9 mouse cellular contexts compared by ENCODE assay signal in the genomic region with DNA sequence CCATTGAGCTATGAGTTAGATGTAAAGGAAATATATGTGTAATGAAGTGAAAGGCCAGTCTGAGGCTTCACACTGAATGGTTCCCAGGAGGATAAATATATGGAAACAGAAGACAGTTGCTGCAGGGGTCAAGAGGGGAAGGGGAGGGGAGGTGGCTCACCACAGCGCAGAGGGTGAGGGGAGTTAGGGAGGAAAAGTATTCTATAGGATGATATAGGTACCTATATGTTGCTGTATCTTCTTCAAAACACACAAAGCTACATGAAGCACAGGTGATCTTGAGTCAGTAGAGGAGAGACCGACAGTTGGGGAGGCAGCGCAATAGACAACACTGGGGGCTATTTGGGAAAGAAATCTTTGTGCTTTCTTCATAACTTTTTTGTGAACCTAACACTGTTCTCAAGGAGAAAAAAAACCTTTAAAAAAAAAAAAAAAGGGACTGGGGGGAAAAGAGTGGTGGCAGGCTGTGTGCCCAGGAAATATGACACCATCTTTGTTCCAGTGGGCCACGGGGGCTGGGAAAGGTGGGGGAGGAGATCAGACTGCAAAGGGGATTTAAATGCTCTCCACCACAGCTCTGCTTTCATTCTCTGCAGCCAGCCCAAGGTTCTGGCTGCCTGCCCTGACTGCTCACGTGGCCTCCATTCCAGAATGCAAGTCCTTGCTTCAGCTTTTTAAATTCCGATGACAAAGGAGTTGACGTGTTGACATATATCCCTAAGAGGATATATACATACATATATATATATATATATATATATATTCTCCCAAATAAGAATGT.
DNase-seq lines count a peak whose midpoint lies in the region; ATAC-seq and TF ChIP-seq lines count a peak whose summit lies in the region.
"Had no signal": no experiment of that assay in that cellular context is flagged by ENCODE, and none has a peak within 500 bp of the region (broad histone marks: within the 10 kb centered on the region; RNA-seq: fewer than 3 reads in every experiment).

No protein-coding gene starts in this region.

- intact Hi-C loops in gastrocnemius, adult 2 months (cut with DNase I): no loop called here
- intact Hi-C loops in gastrocnemius, postnatal 36 days (cut with DNase I): no loop called here

- ATAC-seq in lung, embryonic 16.5 days (ENCODE audit: low read depth): peak; percentile 93

- no peaks in the 10 kb centered on the region for H3K9me3 ChIP-seq in heart, embryonic 10.5 days
- H3K9me3 ChIP-seq in lung, embryonic 16.5 days (ENCODE audit: control insufficient read depth, low read length): no peaks in the 10 kb centered on the region

- no peaks in the 10 kb centered on the region for H3K27me3 ChIP-seq in heart, embryonic 10.5 days (ENCODE audit: insufficient read depth, poor library complexity, severe bottlenecking)
- H3K27me3 ChIP-seq in lung, embryonic 16.5 days (ENCODE audit: control insufficient read depth, insufficient read depth, low read depth, low read length): no peaks in the 10 kb centered on the region

- TF ChIP-seq CTCF in gastrocnemius, adult 2 months (IDR thresholded peaks at IDR 0.05): no peak

- peak overlapping the region; percentile 15; the same call in 1 of the 2 replicates for H3K4me2 ChIP-seq in lung, embryonic 16.5 days (ENCODE audit: low read depth, low read length)

- no peak overlapping the region for H3K27ac ChIP-seq in gastrocnemius, adult 2 months
- H3K27ac ChIP-seq in heart, embryonic 10.5 days: peak overlapping the region; percentile 59
- peak overlapping the region; percentile 12; the same call in 1 of the 2 replicates for H3K27ac ChIP-seq in lung, embryonic 16.5 days (ENCODE audit: low read length)
- H3K27ac ChIP-seq: liver, embryonic 14.5 days had no signal

- peaks cover 26% of the 10 kb centered on the region for H3K4me1 ChIP-seq in heart, embryonic 10.5 days
- peaks cover 9% of the 10 kb centered on the region for H3K4me1 ChIP-seq in lung, embryonic 16.5 days (replicated peaks; ENCODE audit: control insufficient read depth, insufficient read depth, low read length)

- H3K9ac ChIP-seq in lung, embryonic 16.5 days (ENCODE audit: low read length): no peak overlapping the region
- H3K9ac ChIP-seq: liver, embryonic 14.5 days had no signal

- WGBS in heart, embryonic 10.5 days: 30% methylated on average over 7 of the region's 7 CpGs
- 14% methylated on average over 7 of the region's 7 CpGs for WGBS in lung, embryonic 16.5 days

- no peaks in the 10 kb centered on the region for H3K36me3 ChIP-seq in heart, embryonic 10.5 days
- no peaks in the 10 kb centered on the region for H3K36me3 ChIP-seq in lung, embryonic 16.5 days (ENCODE audit: control insufficient read depth, insufficient read depth, low read length)

- no peak overlapping the region for H3K4me3 ChIP-seq in gastrocnemius, adult 2 months
- H3K4me3 ChIP-seq in heart, embryonic 10.5 days: no peak overlapping the region
- H3K4me3 ChIP-seq in lung, embryonic 16.5 days (ENCODE audit: low read length): no peak overlapping the region

- peak; percentile 48 for DNase-seq in gastrocnemius, adult 2 months
- no peak for DNase-seq in gastrocnemius, postnatal 36 days
- DNase-seq in embryo, embryonic 11.5 days (ENCODE audit: low read depth, low spot score): peak; percentile 27
- DNase-seq in heart, embryonic 10.5 days (ENCODE audit: low spot score): peak; percentile 86
- peak; percentile 45 for DNase-seq in kidney, adult 9 months
- peak; percentile 24 for DNase-seq in retina, embryonic 14.5 days (ENCODE audit: low spot score)
- no peak for DNase-seq in B cell, adult 2 months

Comparison
In these comparisons a context has a peak if more than half of its experiments do, and no peak if none do; other contexts are left out.
1. DNase-seq: peak in gastrocnemius, adult 2 months (single experiment), embryo, embryonic 11.5 days (single experiment), heart, embryonic 10.5 days (single experiment), kidney, adult 9 months (single experiment) and retina, embryonic 14.5 days (single experiment); none in gastrocnemius, postnatal 36 days (0 of 2) and B cell, adult 2 months (0 of 2).